Mouse (Mus musculus): Measurements from ENCODE around the gene Kcnk4. TPM values are rescaled to one million over a fixed set of nuclear protein-coding genes. Genes with fewer than 3 reads are reported as not detected.

Gene Kcnk4
- polyA plus RNA-seq, 1 experiment from 2014 or later: 0.30 TPM

- H3K9me3 ChIP-seq (ENCODE audit: low read length): no peaks in the 10 kb centered on the region
- H3K4me3 ChIP-seq (ENCODE audit: low read depth, low read length): no peak overlapping the region
- no peak for ATAC-seq
- no peak overlapping the region for H3K9ac ChIP-seq (replicated peaks; ENCODE audit: low read depth)
- TF ChIP-seq EP300 (IDR thresholded peaks at IDR 0.05): no peak
- no peak for TF ChIP-seq CTCF (IDR thresholded peaks at IDR 0.05)
- no peaks in the 10 kb centered on the region for H3K36me3 ChIP-seq (ENCODE audit: insufficient read depth, low read length)
- H3K27me3 ChIP-seq (replicated peaks; ENCODE audit: insufficient read depth, low read length): no peaks in the 10 kb centered on the region
- no peak overlapping the region for H3K27ac ChIP-seq (ENCODE audit: low read length)
- no peak for DNase-seq (ENCODE audit: low spot score)
- peaks cover 4% of the 10 kb centered on the region for H3K4me1 ChIP-seq (ENCODE audit: insufficient read depth, low read depth, low read length)
- 92% methylated on average over 6 of the region's 6 CpGs for WGBS
- H3K4me2 ChIP-seq (replicated peaks; ENCODE audit: low read depth, low read length): no peak overlapping the region
Observed at GRCm38 (mm10) chr19:6943709-6944108, 9.4 kb upstream of the Kcnk4 start.

GRCm38 (mm10) chr19:6942764-6943163 lies 8.4 kb upstream of the Kcnk4 start:
- no peaks in the 10 kb centered on the region for H3K9me3 ChIP-seq (ENCODE audit: low read length)
- no peak for ATAC-seq
- no peaks in the 10 kb centered on the region for H3K27me3 ChIP-seq (replicated peaks; ENCODE audit: insufficient read depth, low read length)
- peak overlapping the region; percentile 84 for H3K4me3 ChIP-seq (ENCODE audit: low read depth, low read length)
- no peaks in the 10 kb centered on the region for H3K36me3 ChIP-seq (ENCODE audit: insufficient read depth, low read length)
- no peak for TF ChIP-seq EP300 (IDR thresholded peaks at IDR 0.05)
- TF ChIP-seq CTCF (IDR thresholded peaks at IDR 0.05): no peak
- H3K27ac ChIP-seq (ENCODE audit: low read length): peak overlapping the region; percentile 93
- peak overlapping the region; percentile 92 for H3K4me2 ChIP-seq (replicated peaks; ENCODE audit: low read depth, low read length)
- DNase-seq (ENCODE audit: low spot score): no peak
- 26% methylated on average over 5 of the region's 5 CpGs for WGBS
- H3K9ac ChIP-seq (replicated peaks; ENCODE audit: low read depth): peak overlapping the region; percentile 61; the same call in 1 of the 2 replicates
- peaks cover 4% of the 10 kb centered on the region for H3K4me1 ChIP-seq (ENCODE audit: insufficient read depth, low read depth, low read length)

- H3K27me3 ChIP-seq (replicated peaks; ENCODE audit: insufficient read depth, low read length): no peaks in the 10 kb centered on the region
- peak within 1 kb of the TSS; percentile 92 for H3K4me2 ChIP-seq (replicated peaks; ENCODE audit: low read depth, low read length)
- peak within 1 kb of the TSS; percentile 84 for H3K4me3 ChIP-seq (ENCODE audit: low read depth, low read length)
- H3K9ac ChIP-seq (replicated peaks; ENCODE audit: low read depth): peak within 1 kb of the TSS; percentile 61
- H3K27ac ChIP-seq (ENCODE audit: low read length): peak within 1 kb of the TSS; percentile 93
- DNase-seq (ENCODE audit: low spot score) (peak; percentile 97), ATAC-seq (peak; percentile 93)
- TF ChIP-seq EP300 (IDR thresholded peaks at IDR 0.05) (no peak), CTCF (IDR thresholded peaks at IDR 0.05) (no peak; the same call in 1 of the 2 replicates)
- H3K4me1 ChIP-seq (ENCODE audit: insufficient read depth, low read depth, low read length): peaks cover 4% of the 10 kb centered on the region
- WGBS: under 1% methylated on average over 27 of the region's 27 CpGs
- H3K36me3 ChIP-seq (ENCODE audit: insufficient read depth, low read length): no peaks in the 10 kb centered on the region
- no peaks in the 10 kb centered on the region for H3K9me3 ChIP-seq (ENCODE audit: low read length)
Observed at GRCm38 (mm10) chr19:6942249-6942691, 8.0 kb upstream of the Kcnk4 start, which contains the start of gene Gpr137. TSS of gene Gpr137 (minus strand) at chr19:6942480.

- no peaks in the 10 kb centered on the region for H3K36me3 ChIP-seq (ENCODE audit: insufficient read depth, low read length)
- WGBS: under 1% methylated on average over 82 of the region's 83 CpGs
- peak; percentile 93 for DNase-seq (ENCODE audit: low spot score)
- H3K4me3 ChIP-seq (ENCODE audit: low read depth, low read length): peak within 1 kb of the TSS; percentile 84
- H3K27me3 ChIP-seq (replicated peaks; ENCODE audit: insufficient read depth, low read length): no peaks in the 10 kb centered on the region
- peak; percentile 84 for ATAC-seq
- H3K27ac ChIP-seq (ENCODE audit: low read length): peak within 1 kb of the TSS; percentile 93
- peak within 1 kb of the TSS; percentile 61 for H3K9ac ChIP-seq (replicated peaks; ENCODE audit: low read depth)
- peaks cover 4% of the 10 kb centered on the region for H3K4me1 ChIP-seq (ENCODE audit: insufficient read depth, low read depth, low read length)
- TF ChIP-seq EP300 (IDR thresholded peaks at IDR 0.05) (peak; percentile 86), CTCF (IDR thresholded peaks at IDR 0.05) (peak; percentile 2)
- H3K4me2 ChIP-seq (replicated peaks; ENCODE audit: low read depth, low read length): peak within 1 kb of the TSS; percentile 92
- no peaks in the 10 kb centered on the region for H3K9me3 ChIP-seq (ENCODE audit: low read length)
Observed at GRCm38 (mm10) chr19:6941372-6942248, 7.3 kb upstream of the Kcnk4 start, which contains the start of gene Bad. TSS of gene Bad (plus strand) at chr19:6941861.

- Histone ChIP-seq H3K9ac (replicated peaks; ENCODE audit: low read depth) (peak overlapping the region; percentile 61), H3K27me3 (replicated peaks; ENCODE audit: insufficient read depth, low read length) (0 out of 2 replicates have a peak, but pooled peaks cover 4% of the 10 kb centered on the region), H3K27ac (ENCODE audit: low read length) (peak overlapping the region; percentile 93; the same call in 1 of the 2 replicates), H3K4me3 (ENCODE audit: low read depth, low read length) (peak overlapping the region; percentile 84), H3K4me2 (replicated peaks; ENCODE audit: low read depth, low read length) (peak overlapping the region; percentile 92), H3K9me3 (ENCODE audit: low read length) (no peaks in the 10 kb centered on the region), H3K4me1 (ENCODE audit: insufficient read depth, low read depth, low read length) (peaks cover 4% of the 10 kb centered on the region), H3K36me3 (ENCODE audit: insufficient read depth, low read length) (no peaks in the 10 kb centered on the region)
- 15% methylated on average over 28 of the region's 29 CpGs for WGBS
- DNase-seq (ENCODE audit: low spot score) (no peak), ATAC-seq (0 out of 2 replicates have a peak, but pooled peaks have one; percentile 0)
- TF ChIP-seq CTCF (IDR thresholded peaks at IDR 0.05): no peak
- TF ChIP-seq EP300 (IDR thresholded peaks at IDR 0.05): no peak
Observed at GRCm38 (mm10) chr19:6940396-6941351, 6.4 kb upstream of the Kcnk4 start.
